Mouse (Mus musculus) ovary, adult 18-20 months (tissue): ENCODE data around the gene Olfr115.

ENCODE experiments used
- DNase-seq: peaks from one replicate; pipeline ENCODE4 v3.0.0; 2022; ENCODE audit warnings: low spot score, mixed read lengths

The Olfr115 gene

DNA sequence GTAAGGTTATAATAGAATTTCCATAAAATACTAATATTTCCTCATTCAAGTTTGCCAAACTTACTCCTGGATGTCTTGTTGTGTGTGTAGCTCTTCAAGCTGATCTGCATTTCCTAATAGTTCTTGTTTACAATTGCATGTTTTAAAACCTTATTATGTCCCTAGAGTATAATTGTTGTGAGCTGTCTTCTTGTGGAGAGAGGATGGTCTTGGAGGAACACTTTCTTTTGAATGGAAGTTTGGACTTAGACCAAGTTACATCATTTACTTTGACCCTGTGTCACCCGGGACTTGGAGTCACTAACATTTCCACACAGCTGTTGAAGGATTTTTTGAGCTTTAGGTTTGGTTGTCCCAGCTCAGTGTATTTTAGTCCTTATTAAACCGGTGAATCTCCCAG, at the start of gene Olfr115, which contains the start of gene Olfr116:
Gene Olfr115, minus strand, starts transcription at position 101 of the 400 bp plus-strand sequence.
Gene Olfr116, minus strand, starts transcription at position 191 of the 400 bp plus-strand sequence.
- DNase-seq, result no peak

DNA sequence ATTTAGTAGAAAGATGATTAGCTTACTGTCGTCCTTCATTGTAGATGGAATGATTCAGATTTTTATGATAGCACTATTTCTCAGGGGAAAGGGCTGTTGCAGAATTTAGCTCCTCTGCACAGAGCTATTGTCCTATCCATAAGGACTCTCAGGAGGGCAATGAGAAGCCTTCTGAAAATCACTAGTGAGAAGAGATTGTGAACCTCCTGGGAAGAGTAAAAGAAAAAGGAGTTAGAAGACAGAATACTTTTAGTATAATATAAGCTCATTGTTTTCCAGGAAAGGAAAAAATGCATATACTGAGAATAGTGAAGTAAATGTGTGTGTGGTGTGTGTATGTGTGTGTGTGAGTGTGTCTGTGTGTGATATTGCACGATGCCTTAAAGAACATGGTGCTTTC, 39.8 kb upstream of the Olfr115 start, which contains the start of gene Olfr118:
Gene Olfr118, plus strand, starts transcription at position 301 of the 400 bp plus-strand sequence.
- no peak for DNase-seq

- DNase-seq, result no peak
These were observed 36.8 kb upstream of the Olfr115 start, which contains the start of gene Olfr117 for GRCm38 (mm10) chr17:37663682-37664081. TSS of gene Olfr117 (minus strand) at chr17:37663782.

DNA sequence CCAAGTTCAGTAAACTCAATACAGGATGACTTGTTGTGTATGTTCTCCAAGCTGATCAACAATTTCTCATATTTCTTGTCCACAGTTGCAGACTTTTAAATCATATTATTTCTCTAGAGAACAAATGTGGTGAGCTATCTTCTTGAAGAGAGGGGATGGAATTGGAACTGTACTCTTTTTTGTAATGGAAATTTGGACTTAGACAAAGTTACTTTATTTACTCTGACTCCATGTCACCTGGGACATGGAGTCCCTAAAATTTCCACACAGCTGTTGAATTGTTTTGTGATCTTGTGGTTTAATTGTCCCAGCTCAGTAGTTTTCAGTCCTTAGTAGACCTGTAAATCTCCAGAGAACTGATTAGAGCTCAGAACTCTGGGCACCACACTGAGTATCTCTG, 34.3 kb downstream of the Olfr115 start, which contains the start of gene Olfr114:
Gene Olfr114, minus strand, starts transcription at position 101 of the 400 bp plus-strand sequence.
- DNase-seq, result no peak

DNA sequence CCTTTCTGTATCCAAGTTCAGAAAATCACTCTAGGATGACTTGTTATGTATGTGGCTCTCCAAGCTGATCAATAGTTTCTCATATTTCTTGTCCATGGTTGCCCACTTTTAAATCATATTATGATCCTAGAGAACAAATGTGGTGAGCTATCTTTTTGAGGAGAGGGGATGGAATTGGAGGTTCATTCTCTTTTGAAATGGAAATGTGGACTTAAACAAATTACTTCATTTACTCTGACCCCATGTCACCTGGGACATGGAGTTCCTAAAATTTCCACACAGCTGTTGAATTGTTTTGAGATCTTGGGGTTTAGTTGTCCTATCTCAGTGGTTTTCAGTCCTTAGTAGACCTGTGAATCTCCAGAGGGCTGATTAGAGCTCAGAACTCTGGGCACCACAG, 49.3 kb downstream of the Olfr115 start, which contains the start of gene Olfr113:
Gene Olfr113, minus strand, starts transcription at position 101 of the 400 bp plus-strand sequence.
- DNase-seq, result no peak

- DNase-seq, result no peak
These were observed 57.6 kb downstream of the Olfr115 start, which contains the start of gene Olfr112 for GRCm38 (mm10) chr17:37569351-37569750. TSS of gene Olfr112 (minus strand) at chr17:37569451.
